Mouse (Mus musculus): ENCODE results near the gene Cbln3. TPM values are rescaled to one million over a fixed set of nuclear protein-coding genes. Genes with fewer than 3 reads are reported as not detected.

The Cbln3 gene
- polyA plus RNA-seq, 1 experiment from 2014 or later: 0.13 TPM

DNA sequence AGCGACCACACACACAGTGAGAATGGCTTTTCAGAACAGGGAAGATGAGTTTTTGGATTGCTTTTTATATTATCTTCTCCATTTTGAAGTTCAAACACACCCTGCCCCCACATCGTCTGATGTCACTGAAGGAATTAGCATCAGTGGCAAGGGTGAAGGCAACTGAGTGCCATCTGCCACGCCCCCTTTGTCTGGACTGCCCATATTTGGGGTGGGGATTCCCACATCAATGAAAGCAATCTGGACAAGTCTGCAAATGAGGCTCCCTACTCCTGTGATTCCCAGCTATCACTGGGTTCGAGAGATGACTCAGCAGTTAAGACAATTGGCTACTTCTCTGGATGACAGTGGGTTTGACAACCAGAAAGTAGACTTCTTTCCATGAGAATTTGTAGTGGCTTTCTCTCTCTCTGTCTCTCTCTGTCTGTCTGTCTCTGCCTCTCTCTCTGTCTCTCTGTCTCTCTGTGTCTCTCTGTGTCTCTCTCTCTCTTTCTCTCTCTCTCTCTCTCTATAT is 43.3 kb downstream of the Cbln3 start:
- WGBS: 58% methylated on average over 4 of the region's 4 CpGs
- ATAC-seq (ENCODE audit: insufficient read depth, low FRiP score, low TSS enrichment) (no peak), DNase-seq (ENCODE audit: low spot score) (no peak)
- Histone ChIP-seq H3K4me2 (ENCODE audit: low read depth) (no peak overlapping the region), H3K27ac (ENCODE audit: low read depth, low read length) (no peak overlapping the region), H3K9me3 (ENCODE audit: control insufficient read depth, low read length) (no peaks in the 10 kb centered on the region), H3K36me3 (ENCODE audit: control insufficient read depth, insufficient read depth, low read length) (no peaks in the 10 kb centered on the region), H3K9ac (ENCODE audit: low read length) (no peak overlapping the region), H3K27me3 (ENCODE audit: control insufficient read depth, insufficient read depth, low read length) (no peaks in the 10 kb centered on the region), H3K4me3 (ENCODE audit: low read depth, low read length) (no peak overlapping the region), H3K4me1 (ENCODE audit: control insufficient read depth, insufficient read depth, low read length) (no peaks in the 10 kb centered on the region)

GRCm38 (mm10) chr14:55838740-55839139 is 45.5 kb downstream of the Cbln3 start:
- no peak for ATAC-seq (ENCODE audit: insufficient read depth, low FRiP score, low TSS enrichment)
- Histone ChIP-seq H3K4me3 (ENCODE audit: low read depth, low read length) (no peak overlapping the region), H3K36me3 (ENCODE audit: control insufficient read depth, insufficient read depth, low read length) (no peaks in the 10 kb centered on the region), H3K9ac (ENCODE audit: low read length) (no peak overlapping the region), H3K27me3 (ENCODE audit: control insufficient read depth, insufficient read depth, low read length) (no peaks in the 10 kb centered on the region), H3K4me1 (ENCODE audit: control insufficient read depth, insufficient read depth, low read length) (no peaks in the 10 kb centered on the region), H3K9me3 (ENCODE audit: control insufficient read depth, low read length) (no peaks in the 10 kb centered on the region), H3K27ac (ENCODE audit: low read depth, low read length) (no peak overlapping the region), H3K4me2 (ENCODE audit: low read depth) (no peak overlapping the region)
- no peak for DNase-seq (ENCODE audit: low spot score)
- WGBS: 86% methylated on average over 4 of the region's 4 CpGs

DNA sequence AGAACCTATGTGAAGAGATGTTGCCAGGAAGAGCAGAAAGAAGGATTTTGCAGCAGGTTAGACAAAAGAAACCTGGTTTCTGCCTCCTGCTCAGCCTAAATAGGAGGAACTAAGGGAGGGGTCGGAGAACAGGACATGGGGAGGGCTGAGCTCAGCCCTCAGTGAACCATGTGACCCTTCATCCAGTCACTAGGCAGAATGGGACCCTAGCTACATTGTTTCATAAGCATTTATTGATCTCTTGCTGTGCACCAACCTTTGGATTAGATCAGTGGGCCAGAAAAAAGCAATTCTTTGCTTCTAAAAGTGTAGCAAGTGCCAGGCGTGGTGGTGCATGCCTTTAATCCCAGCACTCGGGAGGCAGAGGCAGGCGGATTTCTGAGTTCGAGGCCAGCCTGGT is 45.9 kb downstream of the Cbln3 start:
- ATAC-seq (ENCODE audit: insufficient read depth, low FRiP score, low TSS enrichment) (no peak), DNase-seq (ENCODE audit: low spot score) (no peak)
- H3K4me3 ChIP-seq (ENCODE audit: low read depth, low read length): no peak overlapping the region
- no peak overlapping the region for H3K27ac ChIP-seq (ENCODE audit: low read depth, low read length)
- WGBS: 89% methylated on average over 4 of the region's 5 CpGs
- H3K4me1 ChIP-seq (ENCODE audit: control insufficient read depth, insufficient read depth, low read length): no peaks in the 10 kb centered on the region
- no peaks in the 10 kb centered on the region for H3K36me3 ChIP-seq (ENCODE audit: control insufficient read depth, insufficient read depth, low read length)
- no peak overlapping the region for H3K4me2 ChIP-seq (ENCODE audit: low read depth)
- no peaks in the 10 kb centered on the region for H3K27me3 ChIP-seq (ENCODE audit: control insufficient read depth, insufficient read depth, low read length)
- no peak overlapping the region for H3K9ac ChIP-seq (ENCODE audit: low read length)
- H3K9me3 ChIP-seq (ENCODE audit: control insufficient read depth, low read length): no peaks in the 10 kb centered on the region

GRCm38 (mm10) chr14:55834808-55835533 is 49.2 kb downstream of the Cbln3 start:
- Histone ChIP-seq H3K4me3 (ENCODE audit: low read depth, low read length) (no peak overlapping the region), H3K4me1 (ENCODE audit: control insufficient read depth, insufficient read depth, low read length) (no peaks in the 10 kb centered on the region), H3K27ac (ENCODE audit: low read depth, low read length) (no peak overlapping the region), H3K9ac (ENCODE audit: low read length) (no peak overlapping the region), H3K27me3 (ENCODE audit: control insufficient read depth, insufficient read depth, low read length) (no peaks in the 10 kb centered on the region), H3K36me3 (ENCODE audit: control insufficient read depth, insufficient read depth, low read length) (no peaks in the 10 kb centered on the region; the same call in 1 of the 2 replicates), H3K9me3 (ENCODE audit: control insufficient read depth, low read length) (no peaks in the 10 kb centered on the region), H3K4me2 (ENCODE audit: low read depth) (no peak overlapping the region)
- WGBS: 74% methylated on average over 5 of the region's 5 CpGs
- no peak for DNase-seq (ENCODE audit: low spot score)
- no peak for ATAC-seq (ENCODE audit: insufficient read depth, low FRiP score, low TSS enrichment)

- no peaks in the 10 kb centered on the region for H3K27me3 ChIP-seq (ENCODE audit: control insufficient read depth, insufficient read depth, low read length)
- H3K36me3 ChIP-seq (ENCODE audit: control insufficient read depth, insufficient read depth, low read length): no peaks in the 10 kb centered on the region; the same call in 1 of the 2 replicates
- WGBS: 85% methylated on average over 4 of the region's 4 CpGs
- H3K4me1 ChIP-seq (ENCODE audit: control insufficient read depth, insufficient read depth, low read length): no peaks in the 10 kb centered on the region
- no peak overlapping the region for H3K4me2 ChIP-seq (ENCODE audit: low read depth)
- no peaks in the 10 kb centered on the region for H3K9me3 ChIP-seq (ENCODE audit: control insufficient read depth, low read length)
- DNase-seq (ENCODE audit: low spot score) (no peak), ATAC-seq (ENCODE audit: insufficient read depth, low FRiP score, low TSS enrichment) (no peak)
- no peak overlapping the region for H3K27ac ChIP-seq (ENCODE audit: low read depth, low read length)
- H3K4me3 ChIP-seq (ENCODE audit: low read depth, low read length): no peak overlapping the region
- no peak overlapping the region for H3K9ac ChIP-seq (ENCODE audit: low read length)
Observed at GRCm38 (mm10) chr14:55833126-55833525, 51.1 kb downstream of the Cbln3 start.

GRCm38 (mm10) chr14:55830331-55830730 is 53.9 kb downstream of the Cbln3 start:
- no peak overlapping the region for H3K9ac ChIP-seq (ENCODE audit: low read length)
- ATAC-seq (ENCODE audit: insufficient read depth, low FRiP score, low TSS enrichment) (no peak), DNase-seq (ENCODE audit: low spot score) (no peak)
- H3K4me1 ChIP-seq (ENCODE audit: control insufficient read depth, insufficient read depth, low read length): no peaks in the 10 kb centered on the region
- no peak overlapping the region for H3K4me2 ChIP-seq (ENCODE audit: low read depth)
- no peaks in the 10 kb centered on the region for H3K9me3 ChIP-seq (ENCODE audit: control insufficient read depth, low read length)
- WGBS: 82% methylated on average over 4 of the region's 4 CpGs
- H3K27ac ChIP-seq (ENCODE audit: low read depth, low read length): no peak overlapping the region
- H3K27me3 ChIP-seq (ENCODE audit: control insufficient read depth, insufficient read depth, low read length): peaks cover 4% of the 10 kb centered on the region
- H3K36me3 ChIP-seq (ENCODE audit: control insufficient read depth, insufficient read depth, low read length): no peaks in the 10 kb centered on the region; the same call in 1 of the 2 replicates
- H3K4me3 ChIP-seq (ENCODE audit: low read depth, low read length): no peak overlapping the region

GRCm38 (mm10) chr14:55829854-55830253 is 54.3 kb downstream of the Cbln3 start:
- Histone ChIP-seq H3K36me3 (ENCODE audit: control insufficient read depth, insufficient read depth, low read length) (no peaks in the 10 kb centered on the region; the same call in 1 of the 2 replicates), H3K4me3 (ENCODE audit: low read depth, low read length) (no peak overlapping the region), H3K27me3 (ENCODE audit: control insufficient read depth, insufficient read depth, low read length) (peaks cover 4% of the 10 kb centered on the region), H3K9me3 (ENCODE audit: control insufficient read depth, low read length) (no peaks in the 10 kb centered on the region), H3K4me2 (ENCODE audit: low read depth) (no peak overlapping the region), H3K27ac (ENCODE audit: low read depth, low read length) (no peak overlapping the region), H3K9ac (ENCODE audit: low read length) (no peak overlapping the region), H3K4me1 (ENCODE audit: control insufficient read depth, insufficient read depth, low read length) (peaks cover 2% of the 10 kb centered on the region)
- 95% methylated on average over 16 of the region's 16 CpGs for WGBS
- DNase-seq (ENCODE audit: low spot score): no peak
- no peak for ATAC-seq (ENCODE audit: insufficient read depth, low FRiP score, low TSS enrichment)
